Mouse (Mus musculus): ENCODE data around the gene C4b. TPM values are rescaled to one million over a fixed set of nuclear protein-coding genes. Genes with fewer than 3 reads are reported as not detected.

C4b gene
- polyA plus RNA-seq (2014; fragmentation: Illumina TruSeq; extraction: RNeasy Lipid Tissue Mini Kit (QIAGEN cat#74804); ENCODE audit: low read depth, low replicate concordance): 1.2 TPM

GRCm38 (mm10) chr17:34743719-34744118, at the start of gene C4b:
C4b (minus strand) TSS chr17:34743882.

Other genes starting within 250 kb of the C4b start
- gene Btnl6, start 226.5 kb downstream of the C4b start, polyA plus RNA-seq (2014; fragmentation: Illumina TruSeq; extraction: RNeasy Lipid Tissue Mini Kit (QIAGEN cat#74804); ENCODE audit: low read depth, low replicate concordance): not detected
- 1.1 TPM for gene Notch4, start 179.6 kb downstream of the C4b start, polyA plus RNA-seq (2014; fragmentation: Illumina TruSeq; extraction: RNeasy Lipid Tissue Mini Kit (QIAGEN cat#74804); ENCODE audit: low read depth, low replicate concordance)
- not detected for gene Gpsm3, start 154.1 kb downstream of the C4b start, polyA plus RNA-seq (2014; fragmentation: Illumina TruSeq; extraction: RNeasy Lipid Tissue Mini Kit (QIAGEN cat#74804); ENCODE audit: low read depth, low replicate concordance)
- gene Pbx2, start 152.6 kb downstream of the C4b start, polyA plus RNA-seq (2014; fragmentation: Illumina TruSeq; extraction: RNeasy Lipid Tissue Mini Kit (QIAGEN cat#74804); ENCODE audit: low read depth, low replicate concordance): 3.5 TPM
- gene Ager, start 146.0 kb downstream of the C4b start, polyA plus RNA-seq (2014; fragmentation: Illumina TruSeq; extraction: RNeasy Lipid Tissue Mini Kit (QIAGEN cat#74804); ENCODE audit: low read depth, low replicate concordance): not detected
- gene Rnf5, start 140.2 kb downstream of the C4b start, polyA plus RNA-seq (2014; fragmentation: Illumina TruSeq; extraction: RNeasy Lipid Tissue Mini Kit (QIAGEN cat#74804); ENCODE audit: low read depth, low replicate concordance): 7.4 TPM
- gene Agpat1, start 139.6 kb downstream of the C4b start, polyA plus RNA-seq (2014; fragmentation: Illumina TruSeq; extraction: RNeasy Lipid Tissue Mini Kit (QIAGEN cat#74804); ENCODE audit: low read depth, low replicate concordance): 14.5 TPM
- not detected for gene Egfl8, start 127.9 kb downstream of the C4b start, polyA plus RNA-seq (2014; fragmentation: Illumina TruSeq; extraction: RNeasy Lipid Tissue Mini Kit (QIAGEN cat#74804); ENCODE audit: low read depth, low replicate concordance)
- 2.6 TPM for gene Ppt2, start 115.4 kb downstream of the C4b start, polyA plus RNA-seq (2014; fragmentation: Illumina TruSeq; extraction: RNeasy Lipid Tissue Mini Kit (QIAGEN cat#74804); ENCODE audit: low read depth, low replicate concordance)
- 0.24 TPM for gene Prrt1, start 114.3 kb downstream of the C4b start, polyA plus RNA-seq (2014; fragmentation: Illumina TruSeq; extraction: RNeasy Lipid Tissue Mini Kit (QIAGEN cat#74804); ENCODE audit: low read depth, low replicate concordance)
- 119 TPM for gene Fkbpl, start 99.1 kb downstream of the C4b start, polyA plus RNA-seq (2014; fragmentation: Illumina TruSeq; extraction: RNeasy Lipid Tissue Mini Kit (QIAGEN cat#74804); ENCODE audit: low read depth, low replicate concordance)
- gene Atf6b, start 96.7 kb downstream of the C4b start, polyA plus RNA-seq (2014; fragmentation: Illumina TruSeq; extraction: RNeasy Lipid Tissue Mini Kit (QIAGEN cat#74804); ENCODE audit: low read depth, low replicate concordance): 1.6 TPM
- not detected for gene Tnxb, start 73.3 kb downstream of the C4b start, polyA plus RNA-seq (2014; fragmentation: Illumina TruSeq; extraction: RNeasy Lipid Tissue Mini Kit (QIAGEN cat#74804); ENCODE audit: low read depth, low replicate concordance)
- gene Cyp21a1, start 60.7 kb upstream of the C4b start, polyA plus RNA-seq (2014; fragmentation: Illumina TruSeq; extraction: RNeasy Lipid Tissue Mini Kit (QIAGEN cat#74804); ENCODE audit: low read depth, low replicate concordance): not detected
- gene Stk19, start 93.1 kb upstream of the C4b start, polyA plus RNA-seq (2014; fragmentation: Illumina TruSeq; extraction: RNeasy Lipid Tissue Mini Kit (QIAGEN cat#74804); ENCODE audit: low read depth, low replicate concordance): 8.2 TPM
- gene Dxo, start 93.1 kb upstream of the C4b start, polyA plus RNA-seq (2014; fragmentation: Illumina TruSeq; extraction: RNeasy Lipid Tissue Mini Kit (QIAGEN cat#74804); ENCODE audit: low read depth, low replicate concordance): 5.8 TPM
- gene Skiv2l, start 106.3 kb upstream of the C4b start, polyA plus RNA-seq (2014; fragmentation: Illumina TruSeq; extraction: RNeasy Lipid Tissue Mini Kit (QIAGEN cat#74804); ENCODE audit: low read depth, low replicate concordance): 7.9 TPM
- 10.0 TPM for gene Nelfe, start 106.5 kb upstream of the C4b start, polyA plus RNA-seq (2014; fragmentation: Illumina TruSeq; extraction: RNeasy Lipid Tissue Mini Kit (QIAGEN cat#74804); ENCODE audit: low read depth, low replicate concordance)
- 0.43 TPM for gene Cfb, start 118.6 kb upstream of the C4b start, polyA plus RNA-seq (2014; fragmentation: Illumina TruSeq; extraction: RNeasy Lipid Tissue Mini Kit (QIAGEN cat#74804); ENCODE audit: low read depth, low replicate concordance)
- gene Zbtb12, start 135.6 kb upstream of the C4b start, polyA plus RNA-seq (2014; fragmentation: Illumina TruSeq; extraction: RNeasy Lipid Tissue Mini Kit (QIAGEN cat#74804); ENCODE audit: low read depth, low replicate concordance): 0.18 TPM
- 0.08 TPM for gene Gm20547, start 138.2 kb upstream of the C4b start, polyA plus RNA-seq (2014; fragmentation: Illumina TruSeq; extraction: RNeasy Lipid Tissue Mini Kit (QIAGEN cat#74804); ENCODE audit: low read depth, low replicate concordance)
- gene C2, start 154.4 kb upstream of the C4b start, polyA plus RNA-seq (2014; fragmentation: Illumina TruSeq; extraction: RNeasy Lipid Tissue Mini Kit (QIAGEN cat#74804); ENCODE audit: low read depth, low replicate concordance): 6.5 TPM
- 25.4 TPM for gene Ehmt2, start 154.6 kb upstream of the C4b start, polyA plus RNA-seq (2014; fragmentation: Illumina TruSeq; extraction: RNeasy Lipid Tissue Mini Kit (QIAGEN cat#74804); ENCODE audit: low read depth, low replicate concordance)
- not detected for gene Slc44a4, start 170.6 kb upstream of the C4b start, polyA plus RNA-seq (2014; fragmentation: Illumina TruSeq; extraction: RNeasy Lipid Tissue Mini Kit (QIAGEN cat#74804); ENCODE audit: low read depth, low replicate concordance)
- gene Neu1, start 187.4 kb upstream of the C4b start, polyA plus RNA-seq (2014; fragmentation: Illumina TruSeq; extraction: RNeasy Lipid Tissue Mini Kit (QIAGEN cat#74804); ENCODE audit: low read depth, low replicate concordance): 0.41 TPM
- 0.56 TPM for gene Hspa1b, start 215.4 kb upstream of the C4b start, polyA plus RNA-seq (2014; fragmentation: Illumina TruSeq; extraction: RNeasy Lipid Tissue Mini Kit (QIAGEN cat#74804); ENCODE audit: low read depth, low replicate concordance)
- gene Gm20481, start 226.0 kb upstream of the C4b start, polyA plus RNA-seq (2014; fragmentation: Illumina TruSeq; extraction: RNeasy Lipid Tissue Mini Kit (QIAGEN cat#74804); ENCODE audit: low read depth, low replicate concordance): not detected
- gene Hspa1a, start 228.3 kb upstream of the C4b start, polyA plus RNA-seq (2014; fragmentation: Illumina TruSeq; extraction: RNeasy Lipid Tissue Mini Kit (QIAGEN cat#74804); ENCODE audit: low read depth, low replicate concordance): 0.57 TPM
- gene Hspa1l, start 228.8 kb upstream of the C4b start, polyA plus RNA-seq (2014; fragmentation: Illumina TruSeq; extraction: RNeasy Lipid Tissue Mini Kit (QIAGEN cat#74804); ENCODE audit: low read depth, low replicate concordance): 215 TPM
- 115 TPM for gene Lsm2, start 238.0 kb upstream of the C4b start, polyA plus RNA-seq (2014; fragmentation: Illumina TruSeq; extraction: RNeasy Lipid Tissue Mini Kit (QIAGEN cat#74804); ENCODE audit: low read depth, low replicate concordance)